Mouse (Mus musculus) stomach, embryonic 15.5 days (tissue): ENCODE data around the gene Agtpbp1. TPM values are rescaled to one million over a fixed set of nuclear protein-coding genes. Genes with fewer than 3 reads are reported as not detected.
"Not testable (repeated sequence)": the region's sequence is repeated elsewhere in the genome, so short reads cannot be mapped to it uniquely, and the experiment has no call there.

ENCODE experiments used
- ATAC-seq: fragments of 200-750 bp; cut with Nextera tagmentation; 2 replicates; pipeline ENCODE4 v1.8.0; 2017; ENCODE audit warnings: low read depth, moderate number of reproducible peaks, moderate TSS enrichment; ENCODE audit not compliant: insufficient read depth, low FRiP score
- H3K27ac ChIP-seq: fragments of 300-500 bp; sonication (generic); 2 replicates; pipeline ENCODE4 v1.5.1; 2015; ENCODE audit warnings: mild to moderate bottlenecking, inconsistent platforms
- H3K27me3 ChIP-seq: fragments of 300-500 bp; sonication (generic); replicated peaks from 2 replicates; pipeline ENCODE4 v1.6.1; 2015; ENCODE audit warnings: inconsistent platforms
- H3K36me3 ChIP-seq: fragments of 300-500 bp; sonication (generic); 2 replicates; pipeline ENCODE4 v1.6.1; 2015; ENCODE audit warnings: inconsistent platforms
- H3K4me1 ChIP-seq: fragments of 300-500 bp; sonication (generic); 2 replicates; pipeline ENCODE4 v1.6.1; 2015; ENCODE audit warnings: inconsistent platforms
- H3K4me2 ChIP-seq: fragments of 300-500 bp; sonication (generic); 2 replicates; pipeline ENCODE4 v1.6.1; 2015; ENCODE audit warnings: mild to moderate bottlenecking, inconsistent platforms
- H3K4me3 ChIP-seq: fragments of 300-500 bp; sonication (generic); replicated peaks from 2 replicates; pipeline ENCODE4 v1.5.1; 2015; ENCODE audit warnings: inconsistent platforms
- H3K9ac ChIP-seq: fragments of 300-500 bp; sonication (generic); 2 replicates; pipeline ENCODE4 v1.6.1; 2015; ENCODE audit warnings: inconsistent platforms
- H3K9me3 ChIP-seq: fragments of 300-500 bp; sonication (generic); 2 replicates; pipeline ENCODE4 v1.6.1; 2016; ENCODE audit warnings: inconsistent platforms
- WGBS: fragments of 180-500 bp; shearing (Covaris S2); methylation state at CpG from one replicate; pipeline ENCODE4 v1.1.7; 2015; 5-methylcytosine and 5-hydroxymethylcytosine counted together
- polyA plus RNA-seq: library from polyadenylated mRNA; unstranded; fragments of >200 nt; fragmentation: Nextera tagmentation; extraction: Ambion mirVana; gene quantifications from 2 replicates; pipeline ENCODE4 v1.2.1, GENCODE M21; 2015

The Agtpbp1 gene
- polyA plus RNA-seq, 1 experiment from 2014 or later = 20.1 TPM

DNA sequence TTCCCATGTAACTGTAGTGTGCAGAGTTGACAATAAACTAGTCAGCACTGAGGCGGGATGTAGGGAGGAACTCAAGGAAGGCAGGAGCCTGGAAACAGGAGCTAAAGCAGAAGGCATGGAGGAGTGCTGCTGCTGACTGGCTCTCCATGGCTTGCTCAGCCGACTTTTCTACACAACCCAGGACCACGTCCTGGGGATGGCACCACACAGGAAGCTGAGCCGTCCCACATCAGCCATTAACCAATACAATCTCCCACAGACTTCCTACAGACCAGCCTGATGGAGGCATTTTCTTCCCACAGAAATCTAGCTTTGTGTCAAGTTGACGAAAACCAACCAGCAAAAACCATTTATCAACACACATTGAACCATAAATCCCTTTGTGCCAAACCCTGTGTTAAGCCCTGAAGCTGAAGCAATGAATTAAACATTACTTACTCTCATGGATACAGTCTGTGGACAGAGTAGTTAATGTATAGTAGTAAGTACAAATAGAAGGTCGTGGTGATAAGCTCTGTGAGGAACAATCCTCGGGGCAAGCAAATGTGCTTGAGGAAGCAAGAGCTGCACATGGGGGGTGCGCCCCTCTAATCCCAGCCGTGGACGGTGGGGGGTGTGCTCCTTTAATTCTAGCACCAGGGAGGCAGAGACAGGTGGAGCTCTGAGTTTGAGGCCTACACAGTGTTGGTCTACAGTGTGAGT lies 20.3 kb upstream of the Agtpbp1 start:
- Histone ChIP-seq H3K36me3 (peaks cover 56% of the 10 kb centered on the region), H3K27ac (no peak overlapping the region), H3K4me1 (no peaks in the 10 kb centered on the region), H3K4me3 (no peak overlapping the region), H3K4me2 (no peak overlapping the region), H3K9ac (no peak overlapping the region), H3K27me3 (no peaks in the 10 kb centered on the region), H3K9me3 (no peaks in the 10 kb centered on the region)
- peak; percentile 77 for ATAC-seq
- 58% methylated on average over 10 of the region's 10 CpGs for WGBS

GRCm38 (mm10) chr13:59604511-59604910 lies 19.5 kb upstream of the Agtpbp1 start:
- Histone ChIP-seq H3K27ac (no peak overlapping the region), H3K4me2 (no peak overlapping the region), H3K36me3 (peaks cover 50% of the 10 kb centered on the region), H3K4me1 (no peaks in the 10 kb centered on the region), H3K4me3 (no peak overlapping the region), H3K9me3 (no peaks in the 10 kb centered on the region), H3K9ac (no peak overlapping the region), H3K27me3 (no peaks in the 10 kb centered on the region)
- no peak for ATAC-seq
- WGBS = 77% methylated on average over 1 of the region's 1 CpGs

GRCm38 (mm10) chr13:59603096-59603495 lies 18.1 kb upstream of the Agtpbp1 start:
- H3K4me3 ChIP-seq = no peak overlapping the region
- H3K4me2 ChIP-seq = no peak overlapping the region
- no peaks in the 10 kb centered on the region for H3K27me3 ChIP-seq
- H3K4me1 ChIP-seq = no peaks in the 10 kb centered on the region
- 87% methylated on average over 5 of the region's 5 CpGs for WGBS
- no peak overlapping the region for H3K9ac ChIP-seq
- no peak for ATAC-seq
- no peak overlapping the region for H3K27ac ChIP-seq
- H3K36me3 ChIP-seq = peaks cover 41% of the 10 kb centered on the region
- H3K9me3 ChIP-seq = no peaks in the 10 kb centered on the region

GRCm38 (mm10) chr13:59592630-59593029 lies 7.6 kb upstream of the Agtpbp1 start:
- no peak overlapping the region for H3K4me2 ChIP-seq
- H3K27ac ChIP-seq = no peak overlapping the region
- peak; percentile 63; the same call in 1 of the 2 replicates for ATAC-seq
- no peaks in the 10 kb centered on the region for H3K9me3 ChIP-seq
- H3K4me1 ChIP-seq = no peaks in the 10 kb centered on the region
- H3K36me3 ChIP-seq = peaks cover 24% of the 10 kb centered on the region
- no peak overlapping the region for H3K9ac ChIP-seq
- H3K4me3 ChIP-seq = no peak overlapping the region
- WGBS = 65% methylated on average over 1 of the region's 1 CpGs
- H3K27me3 ChIP-seq = no peaks in the 10 kb centered on the region

DNA sequence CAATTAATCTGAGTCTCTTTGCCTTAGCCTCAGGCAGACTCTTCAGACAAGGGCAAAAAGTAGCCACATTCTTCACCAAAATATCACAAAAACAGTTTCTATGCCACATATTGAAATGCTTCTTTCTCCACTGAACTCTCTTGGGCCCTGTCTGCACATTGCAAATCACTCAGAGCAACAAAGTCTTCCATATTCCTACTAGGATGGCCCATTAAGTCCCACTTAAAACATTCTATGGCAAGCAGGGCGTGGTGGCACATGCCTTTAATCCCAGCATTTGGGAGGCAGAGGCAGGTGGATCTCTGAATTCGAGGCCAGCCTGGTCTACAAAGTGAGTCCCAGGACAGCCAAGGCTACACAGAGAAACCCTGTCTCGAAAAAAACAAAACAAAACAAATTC lies 7.0 kb upstream of the Agtpbp1 start:
- H3K4me1 ChIP-seq, H3K9ac ChIP-seq, H3K27me3 ChIP-seq, H3K9me3 ChIP-seq, ATAC-seq, H3K4me3 ChIP-seq, H3K27ac ChIP-seq, H3K4me2 ChIP-seq: not testable (repeated sequence)
- peaks cover 24% of the 10 kb centered on the region for H3K36me3 ChIP-seq
- 92% methylated on average over 3 of the region's 3 CpGs for WGBS

GRCm38 (mm10) chr13:59590691-59591090 lies 5.7 kb upstream of the Agtpbp1 start:
- Histone ChIP-seq H3K9ac (no peak overlapping the region), H3K4me1 (peaks cover 6% of the 10 kb centered on the region), H3K4me2 (no peak overlapping the region), H3K9me3 (no peaks in the 10 kb centered on the region), H3K27ac (no peak overlapping the region), H3K27me3 (no peaks in the 10 kb centered on the region), H3K4me3 (no peak overlapping the region), H3K36me3 (peaks cover 24% of the 10 kb centered on the region)
- ATAC-seq = no peak
- 89% methylated on average over 4 of the region's 4 CpGs for WGBS

DNA sequence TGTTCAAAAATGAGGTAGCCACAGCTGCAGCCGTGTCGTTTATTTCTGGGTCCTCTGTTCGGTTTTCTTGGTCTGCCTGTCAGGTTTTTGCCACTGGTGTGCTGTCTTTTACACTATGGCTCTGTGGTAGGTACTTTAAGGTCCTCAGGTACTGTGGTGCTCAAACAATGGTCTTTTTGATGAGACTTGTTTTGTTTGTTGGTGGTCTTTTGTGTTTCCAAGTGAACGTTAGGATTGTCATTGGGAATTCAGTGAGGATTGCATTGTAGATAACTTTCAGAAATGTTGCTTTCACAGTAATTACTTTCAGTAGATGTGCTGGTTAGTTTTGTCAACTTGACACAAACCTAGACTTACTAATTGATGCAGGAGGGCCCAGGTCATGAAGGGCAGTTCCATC lies 4.6 kb upstream of the Agtpbp1 start:
- Histone ChIP-seq H3K4me2 (no peak overlapping the region), H3K4me3 (no peak overlapping the region), H3K36me3 (peaks cover 24% of the 10 kb centered on the region), H3K27ac (no peak overlapping the region), H3K9ac (no peak overlapping the region), H3K9me3 (no peaks in the 10 kb centered on the region), H3K4me1 (peaks cover 6% of the 10 kb centered on the region), H3K27me3 (no peaks in the 10 kb centered on the region)
- ATAC-seq = no peak
- 80% methylated on average over 4 of the region's 4 CpGs for WGBS

DNA sequence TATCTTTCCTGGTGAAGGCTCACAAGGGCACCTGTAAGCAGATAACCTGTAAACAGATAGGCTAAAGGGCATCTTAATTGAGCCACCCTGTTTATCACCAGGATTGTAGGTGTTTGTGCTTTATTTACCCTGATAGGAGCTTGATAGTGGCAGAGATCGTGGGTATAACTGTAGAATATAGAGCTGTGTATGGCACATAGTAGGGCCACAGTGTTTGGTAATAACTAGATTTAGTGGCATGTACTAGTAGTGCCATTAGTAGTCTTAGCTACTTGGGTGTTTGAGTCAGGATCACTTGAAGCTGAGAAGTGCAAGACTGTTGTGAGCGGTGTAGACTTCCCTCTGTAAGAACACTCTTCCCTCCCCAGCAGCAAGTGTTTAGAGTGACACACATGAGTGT lies 2.2 kb upstream of the Agtpbp1 start:
- H3K9ac ChIP-seq = no peak overlapping the region
- 84% methylated on average over 2 of the region's 2 CpGs for WGBS
- H3K36me3 ChIP-seq = peaks cover 24% of the 10 kb centered on the region
- H3K4me2 ChIP-seq = 0 out of 2 replicates have a peak overlapping the region, but pooled peaks have one; percentile 78
- no peak for ATAC-seq
- H3K27ac ChIP-seq = no peak overlapping the region
- no peaks in the 10 kb centered on the region for H3K27me3 ChIP-seq
- no peak overlapping the region for H3K4me3 ChIP-seq
- H3K9me3 ChIP-seq = no peaks in the 10 kb centered on the region
- H3K4me1 ChIP-seq = peaks cover 10% of the 10 kb centered on the region

GRCm38 (mm10) chr13:59585648-59586005 lies 600 bp upstream of the Agtpbp1 start:
- 0% methylated on average over 28 of the region's 28 CpGs for WGBS
- no peak for ATAC-seq
- H3K27ac ChIP-seq = peak overlapping the region; percentile 70
- H3K9ac ChIP-seq = peak overlapping the region; percentile 82
- H3K9me3 ChIP-seq = no peaks in the 10 kb centered on the region
- peaks cover 10% of the 10 kb centered on the region for H3K4me1 ChIP-seq
- peaks cover 10% of the 10 kb centered on the region for H3K36me3 ChIP-seq
- H3K4me2 ChIP-seq = peak overlapping the region; percentile 78
- peak overlapping the region; percentile 85 for H3K4me3 ChIP-seq
- H3K27me3 ChIP-seq = no peaks in the 10 kb centered on the region

- 2% methylated on average over 9 of the region's 9 CpGs for WGBS
- Histone ChIP-seq H3K4me2 (peak overlapping the region; percentile 96), H3K9ac (peak overlapping the region; percentile 44; the same call in 1 of the 2 replicates), H3K27ac (peak overlapping the region; percentile 80), H3K9me3 (no peaks in the 10 kb centered on the region), H3K36me3 (0 out of 2 replicates have a peak, but pooled peaks cover under 1% of the 10 kb centered on the region), H3K4me3 (peak overlapping the region; percentile 85), H3K27me3 (no peaks in the 10 kb centered on the region), H3K4me1 (peaks cover 10% of the 10 kb centered on the region)
- ATAC-seq = peak; percentile 32
Observed at GRCm38 (mm10) chr13:59584481-59584880, 546 bp downstream of the Agtpbp1 start.

- WGBS = 94% methylated on average over 4 of the region's 4 CpGs
- H3K27me3 ChIP-seq = no peaks in the 10 kb centered on the region
- H3K27ac ChIP-seq = no peak overlapping the region
- no peaks in the 10 kb centered on the region for H3K9me3 ChIP-seq
- ATAC-seq = no peak
- no peak overlapping the region for H3K9ac ChIP-seq
- H3K4me2 ChIP-seq = no peak overlapping the region
- no peaks in the 10 kb centered on the region for H3K36me3 ChIP-seq
- no peak overlapping the region for H3K4me3 ChIP-seq
- H3K4me1 ChIP-seq = peaks cover 4% of the 10 kb centered on the region; the same call in 1 of the 2 replicates
Observed at GRCm38 (mm10) chr13:59580954-59581353, 4.1 kb downstream of the Agtpbp1 start.

DNA sequence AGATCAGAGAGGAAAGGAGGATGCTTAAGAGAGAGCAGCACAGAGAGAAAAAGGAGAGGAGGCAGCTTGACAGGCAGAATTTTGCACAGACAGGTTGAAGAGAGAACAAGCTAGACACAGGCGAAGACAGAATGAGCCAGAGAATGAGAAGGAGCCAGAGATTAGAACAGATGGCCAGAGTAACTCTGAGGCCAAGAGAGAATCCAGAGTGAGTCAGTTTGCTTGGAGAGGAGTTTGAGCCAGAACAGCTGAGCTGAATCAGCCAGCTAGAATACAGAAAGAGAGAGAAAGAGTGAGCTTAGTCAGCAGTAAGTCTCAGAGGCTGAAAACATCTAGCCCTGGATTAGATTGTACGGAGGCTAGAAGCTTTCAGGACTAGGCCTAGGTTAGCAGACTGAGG lies 12.5 kb downstream of the Agtpbp1 start:
- no peaks in the 10 kb centered on the region for H3K9me3 ChIP-seq
- 57% methylated on average over 2 of the region's 2 CpGs for WGBS
- ATAC-seq = no peak
- no peaks in the 10 kb centered on the region for H3K36me3 ChIP-seq
- H3K4me1 ChIP-seq = no peaks in the 10 kb centered on the region
- no peak overlapping the region for H3K9ac ChIP-seq
- 0 out of 2 replicates have a peak, but pooled peaks cover 2% of the 10 kb centered on the region for H3K27me3 ChIP-seq
- no peak overlapping the region for H3K4me3 ChIP-seq
- H3K27ac ChIP-seq = no peak overlapping the region
- H3K4me2 ChIP-seq = no peak overlapping the region
